Mouse (Mus musculus): ENCODE measurements around the gene Gmds.

Gmds gene

DNA sequence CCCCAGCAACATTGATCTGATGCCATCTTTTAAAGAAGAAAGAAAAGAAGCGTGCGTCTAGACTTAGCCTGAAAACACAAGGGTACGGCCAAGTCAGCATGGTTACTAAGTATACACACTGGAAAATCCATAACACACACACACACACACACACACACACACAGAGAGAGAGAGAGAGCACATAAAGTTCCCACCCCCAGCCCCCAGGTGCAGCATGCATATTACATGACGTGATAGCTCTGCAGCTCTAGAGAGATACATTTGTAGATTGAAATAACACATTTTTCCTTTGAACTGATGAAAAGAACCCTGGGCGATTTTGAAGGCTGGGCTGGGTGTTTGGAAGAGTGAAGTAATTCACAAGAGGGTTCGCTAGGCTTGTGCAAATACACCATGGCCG, 553.8 kb downstream of the Gmds start:
- DNase-seq (ENCODE audit: low spot score) = no peak

DNA sequence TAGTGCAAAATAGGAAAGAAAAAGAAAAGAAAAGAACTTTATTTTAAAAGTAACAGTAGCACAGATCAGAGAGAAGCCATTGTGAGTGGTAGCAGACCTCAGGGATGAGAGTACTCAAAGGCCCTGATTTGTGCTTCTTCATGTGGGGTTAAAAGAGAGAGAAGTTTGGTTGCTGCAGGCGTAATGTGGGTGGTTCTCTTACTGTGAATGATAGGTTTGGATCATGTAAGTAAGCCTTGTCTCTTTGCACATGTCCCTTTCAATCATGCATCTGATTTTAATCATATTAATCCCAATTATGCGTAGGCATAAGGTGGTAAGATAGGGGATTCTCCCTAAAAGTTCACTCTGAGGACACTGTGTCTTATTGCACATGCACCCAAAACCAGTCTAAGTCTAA, 556.5 kb downstream of the Gmds start:
- DNase-seq (ENCODE audit: low spot score) = no peak

DNA sequence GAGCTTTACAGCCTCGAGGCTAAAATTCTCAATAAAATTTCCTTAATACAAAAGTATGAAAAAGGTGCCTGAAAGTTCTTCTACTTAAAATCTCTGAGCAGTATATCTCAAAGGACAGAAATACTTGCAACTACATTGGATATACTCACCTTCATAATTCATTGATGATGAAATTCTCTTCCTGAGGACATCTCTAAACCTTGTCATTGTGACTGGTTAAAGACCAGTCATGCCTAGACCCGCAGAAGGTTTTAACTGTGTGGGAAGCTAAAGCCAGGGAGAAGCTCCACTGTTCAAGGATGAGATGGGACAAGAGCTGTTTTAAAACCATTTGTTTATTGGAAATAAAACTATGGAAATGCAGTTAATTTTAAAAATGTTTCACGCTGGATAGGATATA, 558.2 kb downstream of the Gmds start:
- no peak for DNase-seq (ENCODE audit: low spot score)

DNA sequence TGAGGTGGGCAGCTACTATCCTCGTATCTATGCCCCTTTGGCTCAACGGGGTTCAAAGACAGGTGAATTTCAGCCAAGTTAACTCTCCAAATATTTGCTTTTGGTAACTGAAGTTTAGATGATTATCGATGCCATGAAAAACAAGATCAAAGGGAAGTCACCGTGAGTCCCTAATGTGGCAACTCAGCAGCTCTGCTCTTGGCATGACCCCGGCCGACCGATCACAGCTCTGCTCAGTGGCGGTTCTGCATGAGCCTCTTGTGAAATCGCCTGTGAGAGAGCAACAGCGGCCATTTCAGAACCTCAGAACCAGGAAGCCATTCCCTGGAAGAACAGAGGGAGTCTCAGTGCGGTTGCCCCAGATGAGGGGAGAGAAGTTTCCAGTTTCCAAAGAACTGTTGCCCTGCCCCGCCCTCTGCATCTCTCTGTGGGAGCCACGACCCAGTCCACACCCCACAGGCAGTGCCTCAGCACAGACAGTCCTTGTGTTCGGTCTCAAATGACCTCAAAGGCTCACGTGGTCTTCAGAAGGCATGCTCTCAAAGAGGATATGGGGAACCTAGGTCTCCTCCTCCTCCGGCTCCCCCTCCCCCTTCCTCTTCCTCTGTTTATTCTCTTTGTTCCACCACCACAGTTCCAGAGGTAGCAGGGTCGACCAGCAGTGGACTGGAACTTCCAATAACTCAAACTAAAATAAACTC, 559.1 kb downstream of the Gmds start:
- no peak for DNase-seq (ENCODE audit: low spot score)

DNA sequence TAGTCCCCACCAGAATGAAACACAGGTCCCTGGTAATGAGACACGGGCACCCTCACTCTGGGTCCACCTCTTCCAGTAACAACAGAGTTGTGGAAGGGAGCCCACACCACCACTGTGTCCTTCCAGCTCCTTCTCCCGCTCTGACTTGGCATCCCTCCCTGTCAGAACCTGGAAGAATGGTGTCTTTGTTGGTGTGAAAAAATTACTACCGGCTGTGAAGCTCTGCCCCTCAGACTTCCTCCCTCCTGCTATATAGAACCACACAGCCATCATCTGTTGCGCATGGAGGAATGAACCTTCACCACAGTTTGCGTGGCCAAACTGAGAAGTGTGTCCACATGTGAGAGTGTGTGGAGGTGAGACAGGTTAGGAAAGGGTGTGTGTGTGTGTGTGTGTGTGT, 562.8 kb downstream of the Gmds start:
- DNase-seq (ENCODE audit: low spot score) = no peak

DNA sequence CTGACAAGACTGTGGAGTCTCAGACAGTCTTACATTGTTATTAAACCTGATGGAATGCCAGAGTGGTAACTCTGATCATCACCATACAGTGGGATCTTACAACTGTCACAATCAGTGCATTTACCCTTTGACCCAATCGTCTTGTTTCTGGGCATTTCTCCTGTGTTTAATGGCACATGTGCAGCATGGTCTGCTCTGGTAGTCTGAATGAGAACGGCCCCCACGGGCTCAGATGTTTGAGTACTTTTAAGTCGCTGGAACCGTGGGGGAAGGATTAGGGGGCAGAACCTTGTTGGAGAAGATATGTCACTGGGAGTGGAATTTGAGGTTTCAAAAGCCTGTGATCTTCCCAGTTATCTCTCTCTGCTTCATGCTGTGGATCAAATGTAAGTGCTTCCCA, 565.7 kb downstream of the Gmds start:
- no peak for DNase-seq (ENCODE audit: low spot score)
